Mouse (Mus musculus) G1E-ER4 (cell line): Measurements from ENCODE around the gene Mpv17l. TPM values are rescaled to one million over a fixed set of nuclear protein-coding genes. Genes with fewer than 3 reads are reported as not detected.

Experiments used
- GATA1 ChIP-seq: IDR thresholded peaks from one replicate; pipeline ENCODE4 v1.8.0; 2012; ENCODE audit warnings: low read length, inconsistent platforms
- polyA plus RNA-seq: library from polyadenylated mRNA; stranded (reverse); fragments of >175 nt; gene quantifications from 2 replicates; pipeline ENCODE4 v1.2.3, GENCODE M21; 2012

Mpv17l gene
- polyA plus RNA-seq, 1 experiment = 0.02 TPM

GRCm38 (mm10) chr16:13992518-13993248 is 89.7 kb downstream of the Mpv17l start:
- no peak for TF ChIP-seq GATA1

DNA sequence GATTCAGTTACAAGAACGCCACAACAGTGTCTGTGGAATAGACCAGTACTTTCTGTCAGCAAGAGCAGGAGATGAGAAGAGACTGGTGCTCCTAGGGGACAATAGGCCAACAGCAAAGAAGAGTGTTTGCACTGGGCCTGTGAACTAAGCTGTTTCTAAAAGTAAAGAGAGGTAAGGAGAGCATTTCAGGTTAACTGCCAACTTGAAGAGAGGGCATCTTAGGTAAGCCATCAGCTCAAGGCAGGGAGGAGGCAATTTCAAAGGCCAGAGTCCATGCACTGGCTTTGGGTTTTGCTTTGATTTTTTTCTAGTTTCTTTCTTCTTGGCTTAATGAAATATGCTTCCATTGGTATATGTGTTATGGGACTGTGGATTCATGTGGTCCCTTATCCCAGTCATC is 91.1 kb downstream of the Mpv17l start:
- TF ChIP-seq GATA1 = no peak

DNA sequence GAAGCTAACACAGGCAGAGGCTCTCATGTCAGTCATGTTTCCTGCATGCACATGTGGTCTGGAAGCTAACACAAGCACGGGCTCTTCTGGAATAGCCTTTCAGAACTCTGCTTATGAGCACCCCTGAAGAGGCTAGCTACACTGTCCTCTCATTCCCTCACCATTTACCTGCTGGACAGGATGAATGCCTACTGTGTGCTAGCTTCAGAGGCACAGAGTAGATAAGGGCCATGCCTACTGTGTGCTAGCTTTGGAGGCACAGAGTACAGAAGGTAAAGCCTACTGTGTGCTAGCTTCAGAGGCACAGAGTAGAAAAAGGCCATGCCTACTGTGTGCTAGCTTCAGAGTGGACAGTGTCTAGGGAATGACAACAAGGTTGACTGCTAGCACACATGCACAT is 91.5 kb downstream of the Mpv17l start:
- no peak for TF ChIP-seq GATA1

Other genes starting within 250 kb of the Mpv17l start
- gene Parn, start 235.0 kb upstream of the Mpv17l start, polyA plus RNA-seq = 55.5 and 69.9 TPM in 2 replicates
- gene Bfar, start 231.3 kb upstream of the Mpv17l start, polyA plus RNA-seq = 1.7 and 3.2 TPM in 2 replicates
- gene 3110001I22Rik, start 231.2 kb upstream of the Mpv17l start, polyA plus RNA-seq = 0.39 and 0.67 TPM in 2 replicates
- gene Pla2g10, start 172.2 kb upstream of the Mpv17l start, polyA plus RNA-seq = not detected in 2 replicates
- 27.4 and 28.7 TPM in 2 replicates for gene Rrn3, start 122.5 kb upstream of the Mpv17l start, polyA plus RNA-seq
- 8.8 and 14.0 TPM in 2 replicates for gene Ntan1, start 84.3 kb upstream of the Mpv17l start, polyA plus RNA-seq
- 26.7 and 27.7 TPM in 2 replicates for gene Pdxdc1, start within 50 bp of the Mpv17l start, polyA plus RNA-seq
- gene 2900011O08Rik, start 83.4 kb downstream of the Mpv17l start, polyA plus RNA-seq = not detected in 2 replicates
- gene Ifitm7, start 83.7 kb downstream of the Mpv17l start, polyA plus RNA-seq = not detected in 2 replicates